Mouse (Mus musculus) forebrain, embryonic 14.5 days (tissue): ENCODE data around the gene Nrp1. TPM values are rescaled to one million over a fixed set of nuclear protein-coding genes. Genes with fewer than 3 reads are reported as not detected.

ENCODE experiments used
- ATAC-seq: fragments of 200-750 bp; cut with Nextera tagmentation; 2 replicates; pipeline ENCODE4 v1.8.0; 2017; ENCODE audit warnings: mild to moderate bottlenecking, moderate library complexity
- DNase-seq: peaks from one replicate; pipeline ENCODE4 v3.0.0-alpha.2; 2015; ENCODE audit warnings: low spot score
- H3K27ac ChIP-seq: fragments of 300-500 bp; sonication (generic); 2 replicates; pipeline ENCODE4 v1.5.1; 2014; ENCODE audit warnings: low read depth, mild to moderate bottlenecking, control low read depth, low read length, moderate library complexity
- H3K27me3 ChIP-seq: fragments of 300-500 bp; sonication (generic); replicated peaks from 2 replicates; pipeline ENCODE4 v1.6.1; 2014; ENCODE audit warnings: low read length, control low read depth, mixed read lengths; ENCODE audit not compliant: control insufficient read depth, insufficient read depth
- H3K36me3 ChIP-seq: fragments of 300-500 bp; sonication (generic); 2 replicates; pipeline ENCODE4 v1.6.1; 2014; ENCODE audit warnings: low read length, control low read depth; ENCODE audit not compliant: control insufficient read depth, insufficient read depth
- H3K4me1 ChIP-seq: fragments of 300-500 bp; sonication (generic); 2 replicates; pipeline ENCODE4 v1.6.1; 2014; ENCODE audit warnings: antibody characterized with exemption, low read length, control low read depth; ENCODE audit not compliant: control insufficient read depth, insufficient read depth
- H3K4me2 ChIP-seq: fragments of 300-500 bp; sonication (generic); 2 replicates; pipeline ENCODE4 v1.6.1; 2014; ENCODE audit warnings: mild to moderate bottlenecking, control low read depth, low read length
- H3K4me3 ChIP-seq: fragments of 300-500 bp; sonication (generic); 2 replicates; pipeline ENCODE4 v1.5.1; 2014; ENCODE audit warnings: low read depth, low read length, control low read depth
- H3K9ac ChIP-seq: fragments of 300-500 bp; sonication (generic); 2 replicates; pipeline ENCODE4 v1.6.1; 2014; ENCODE audit warnings: mild to moderate bottlenecking, low read length, control low read depth, moderate library complexity
- H3K9me3 ChIP-seq: fragments of 300-500 bp; sonication (generic); replicated peaks from 2 replicates; pipeline ENCODE4 v1.6.1; 2016; ENCODE audit warnings: low read length, control low read depth, mixed read lengths; ENCODE audit not compliant: control insufficient read depth
- WGBS: fragments of 180-500 bp; shearing (Covaris S2); extraction: QIAGEN DNeasy Blood & Tissue Kit; methylation state at CpG from one replicate; pipeline ENCODE4 v1.1.7; 2014; 5-methylcytosine and 5-hydroxymethylcytosine counted together
- polyA plus RNA-seq: library from polyadenylated mRNA; unstranded; fragments of >200 nt; fragmentation: Nextera tagmentation; extraction: Ambion mirVana; gene quantifications from 2 replicates; pipeline ENCODE4 v1.2.1, GENCODE M21; 2014

Nrp1 gene
- polyA plus RNA-seq, 1 experiment from 2014 or later, result 57.9 TPM

- H3K4me1 ChIP-seq, result peaks cover 9% of the 10 kb centered on the region
- WGBS, result 89% methylated on average over 2 of the region's 2 CpGs
- no peak overlapping the region for H3K9ac ChIP-seq
- no peak overlapping the region for H3K27ac ChIP-seq
- DNase-seq (no peak), ATAC-seq (no peak)
- H3K27me3 ChIP-seq, result no peaks in the 10 kb centered on the region
- no peaks in the 10 kb centered on the region for H3K9me3 ChIP-seq
- no peak overlapping the region for H3K4me2 ChIP-seq
- no peaks in the 10 kb centered on the region for H3K36me3 ChIP-seq
- H3K4me3 ChIP-seq, result no peak overlapping the region
Observed at GRCm38 (mm10) chr8:128352821-128353220, 5.6 kb upstream of the Nrp1 start.

GRCm38 (mm10) chr8:128353999-128354398, 4.4 kb upstream of the Nrp1 start:
- H3K4me2 ChIP-seq, result no peak overlapping the region
- 14% methylated on average over 1 of the region's 1 CpGs for WGBS
- no peak overlapping the region for H3K27ac ChIP-seq
- H3K9me3 ChIP-seq, result no peaks in the 10 kb centered on the region
- H3K9ac ChIP-seq, result no peak overlapping the region
- H3K4me3 ChIP-seq, result no peak overlapping the region
- H3K27me3 ChIP-seq, result no peaks in the 10 kb centered on the region
- no peak for ATAC-seq
- no peaks in the 10 kb centered on the region for H3K36me3 ChIP-seq
- DNase-seq, result no peak
- H3K4me1 ChIP-seq, result peaks cover 9% of the 10 kb centered on the region

- Histone ChIP-seq H3K36me3 (no peaks in the 10 kb centered on the region), H3K27ac (no peak overlapping the region), H3K9me3 (no peaks in the 10 kb centered on the region), H3K9ac (no peak overlapping the region), H3K4me1 (peaks cover 9% of the 10 kb centered on the region), H3K4me2 (no peak overlapping the region), H3K27me3 (no peaks in the 10 kb centered on the region), H3K4me3 (no peak overlapping the region)
- ATAC-seq, result no peak
- no peak for DNase-seq
- WGBS, result 100% methylated on average over 1 of the region's 1 CpGs
Observed at GRCm38 (mm10) chr8:128355091-128355490, 3.3 kb upstream of the Nrp1 start.

- peaks cover 9% of the 10 kb centered on the region for H3K4me1 ChIP-seq
- H3K36me3 ChIP-seq, result no peaks in the 10 kb centered on the region
- no peak overlapping the region for H3K4me2 ChIP-seq
- H3K4me3 ChIP-seq, result no peak overlapping the region; the same call in 1 of the 2 replicates
- no peak overlapping the region for H3K27ac ChIP-seq
- WGBS, result 79% methylated on average over 5 of the region's 5 CpGs
- no peaks in the 10 kb centered on the region for H3K27me3 ChIP-seq
- ATAC-seq (no peak), DNase-seq (no peak)
- no peak overlapping the region for H3K9ac ChIP-seq
- H3K9me3 ChIP-seq, result no peaks in the 10 kb centered on the region
Observed at GRCm38 (mm10) chr8:128356170-128356569, 2.2 kb upstream of the Nrp1 start.

GRCm38 (mm10) chr8:128356796-128357539, 1.4 kb upstream of the Nrp1 start:
- peaks cover 12% of the 10 kb centered on the region for H3K4me1 ChIP-seq
- peak overlapping the region; percentile 90 for H3K4me2 ChIP-seq
- peak overlapping the region; percentile 69 for H3K4me3 ChIP-seq
- peak overlapping the region; percentile 89 for H3K9ac ChIP-seq
- DNase-seq (peak; percentile 74), ATAC-seq (peak; percentile 54)
- peak overlapping the region; percentile 41; the same call in 1 of the 2 replicates for H3K27ac ChIP-seq
- 3% methylated on average over 40 of the region's 49 CpGs for WGBS
- H3K9me3 ChIP-seq, result no peaks in the 10 kb centered on the region
- no peaks in the 10 kb centered on the region for H3K36me3 ChIP-seq
- H3K27me3 ChIP-seq, result no peaks in the 10 kb centered on the region

GRCm38 (mm10) chr8:128357540-128358405, 631 bp upstream of the Nrp1 start:
- H3K4me1 ChIP-seq, result peaks cover 12% of the 10 kb centered on the region

GRCm38 (mm10) chr8:128358756-128359520, 534 bp downstream of the Nrp1 start:
- H3K4me1 ChIP-seq, result peaks cover 12% of the 10 kb centered on the region
- under 1% methylated on average over 38 of the region's 41 CpGs for WGBS
- H3K4me3 ChIP-seq, result peak overlapping the region; percentile 69
- H3K4me2 ChIP-seq, result peak overlapping the region; percentile 90
- H3K9me3 ChIP-seq, result no peaks in the 10 kb centered on the region
- H3K27ac ChIP-seq, result peak overlapping the region; percentile 93
- H3K27me3 ChIP-seq, result no peaks in the 10 kb centered on the region
- DNase-seq, result peak; percentile 82
- ATAC-seq, result peak; percentile 35
- no peaks in the 10 kb centered on the region for H3K36me3 ChIP-seq
- H3K9ac ChIP-seq, result peak overlapping the region; percentile 89

More at GRCm38 (mm10) chr8:128357540-128358405, 631 bp upstream of the Nrp1 start:
- Histone ChIP-seq H3K27ac (peak overlapping the region; percentile 93; the same call in 1 of the 2 replicates), H3K4me3 (peak overlapping the region; percentile 69), H3K4me2 (peak overlapping the region; percentile 90), H3K9me3 (no peaks in the 10 kb centered on the region), H3K27me3 (no peaks in the 10 kb centered on the region), H3K36me3 (no peaks in the 10 kb centered on the region), H3K9ac (peak overlapping the region; percentile 89)
- DNase-seq (peak; percentile 81), ATAC-seq (peak; percentile 54)
- WGBS, result under 1% methylated on average over 29 of the region's 29 CpGs

GRCm38 (mm10) chr8:128359521-128360318, 1.3 kb downstream of the Nrp1 start:
- H3K27me3 ChIP-seq, result no peaks in the 10 kb centered on the region
- H3K4me3 ChIP-seq, result peak overlapping the region; percentile 69
- peak overlapping the region; percentile 93 for H3K27ac ChIP-seq
- DNase-seq (peak; percentile 61), ATAC-seq (peak; percentile 19; the same call in 1 of the 2 replicates)
- H3K4me1 ChIP-seq, result peaks cover 12% of the 10 kb centered on the region
- no peaks in the 10 kb centered on the region for H3K9me3 ChIP-seq
- H3K4me2 ChIP-seq, result peak overlapping the region; percentile 90
- no peaks in the 10 kb centered on the region for H3K36me3 ChIP-seq
- H3K9ac ChIP-seq, result peak overlapping the region; percentile 89
- WGBS, result under 1% methylated on average over 39 of the region's 40 CpGs
